Mouse (Mus musculus) kidney, adult 2 months (tissue): ENCODE results near the gene Gm5741.

Experiments
- CTCF ChIP-seq: fragments of 200-500 bp; conservative IDR thresholded peaks from 2 replicates; pipeline ENCODE4 v1.5.1; 2011; ENCODE audit warnings: low read depth, mild to moderate bottlenecking, control low read depth, low read length, moderate library complexity, mixed read lengths; ENCODE audit not compliant: insufficient read depth, insufficient read length
- POLR2A ChIP-seq: fragments of 200-500 bp; IDR thresholded peaks from one replicate; pipeline ENCODE4 v1.6.1; 2011; ENCODE audit warnings: low read depth, low read length, control low read depth

GRCm38 (mm10) chr8:85115501-85115900, 47.7 kb upstream of the Gm5741 start:
- TF ChIP-seq CTCF (no peak), POLR2A (no peak)
